Mouse (Mus musculus) activated CD4-positive, CD25-positive, alpha-beta regulatory T cell, adult 4 months (primary cell): ENCODE results near the gene Btbd11. TPM values are rescaled to one million over a fixed set of nuclear protein-coding genes. Genes with fewer than 3 reads are reported as not detected.
"Not testable (repeated sequence)": the region's sequence is repeated elsewhere in the genome, so short reads cannot be mapped to it uniquely, and the experiment has no call there.

Experiments used
- ATAC-seq: one replicate; pipeline ENCODE4 v1.8.0; 2017
- polyA plus RNA-seq, 2 experiments: library from polyadenylated mRNA; unstranded; fragments of 100-300 nt; shearing (Covaris generic); gene quantifications; one replicate each; pipeline ENCODE4 v1.2.1; 2017

Btbd11 gene
- polyA plus RNA-seq, 2 experiments from 2014 or later, result 3.3 to 3.9 TPM

- ATAC-seq, result not testable (repeated sequence)
Measured at GRCm38 (mm10) chr10:85694429-85694828, 307.8 kb downstream of the Btbd11 start.

DNA sequence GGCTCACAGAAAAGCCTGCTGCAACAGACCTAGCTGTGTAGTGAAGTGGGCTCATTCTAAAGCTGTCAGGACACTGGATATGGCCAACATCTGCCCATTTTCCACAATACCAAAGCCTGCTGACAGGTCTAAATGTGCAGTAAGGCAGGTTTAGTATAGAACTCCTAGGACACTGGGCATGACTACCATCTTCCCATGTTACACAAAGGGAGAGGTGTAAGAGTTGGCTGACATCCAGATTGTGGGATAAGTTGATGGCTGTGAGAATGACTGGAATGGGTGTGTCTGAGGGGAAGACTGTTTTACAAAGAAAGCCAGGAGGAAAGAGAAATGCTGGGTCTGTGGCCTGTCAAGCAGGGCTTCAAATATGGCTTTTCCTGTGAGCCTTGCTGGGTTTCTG lies 313.1 kb downstream of the Btbd11 start:
- ATAC-seq, result no peak

DNA sequence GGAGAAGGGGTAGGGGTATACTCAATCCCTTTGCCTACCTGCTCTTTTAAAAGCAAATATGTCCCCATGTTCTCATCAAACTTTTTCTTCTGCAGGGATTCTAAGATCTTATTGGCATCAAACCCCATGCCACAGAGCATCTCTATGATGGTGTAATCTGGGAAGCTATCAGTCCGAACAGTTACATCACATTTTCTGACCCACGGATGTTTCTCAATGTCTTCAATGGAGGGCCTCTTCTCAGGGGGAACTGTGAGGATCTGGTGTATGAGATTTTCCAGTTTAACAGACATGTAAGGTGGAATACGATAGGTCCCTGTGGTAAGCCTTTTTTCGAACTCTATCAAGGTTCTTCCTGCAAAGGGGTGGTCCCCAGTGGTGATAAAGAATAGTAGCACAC lies 323.2 kb downstream of the Btbd11 start:
- ATAC-seq, result not testable (repeated sequence)

Other genes starting within 250 kb of the Btbd11 start
- gene Cry1, start 201.8 kb upstream of the Btbd11 start, polyA plus RNA-seq, result 1 to 10 TPM; 6.1 to 7.0 TPM